Mouse (Mus musculus) right cerebral cortex, adult 18-20 months (tissue): ENCODE data around the gene Gid8.
"Not testable (repeated sequence)": the region's sequence is repeated elsewhere in the genome, so short reads cannot be mapped to it uniquely, and the experiment has no call there.

Source experiments
- DNase-seq: peaks from one replicate; pipeline ENCODE4 v3.0.0; 2022; ENCODE audit warnings: mixed read lengths

The Gid8 gene

GRCm38 (mm10) chr2:180710276-180711155 is 599 bp downstream of the Gid8 start:
- no peak for DNase-seq

- DNase-seq, result no peak
Observed at GRCm38 (mm10) chr2:180711527-180711926, 1.6 kb downstream of the Gid8 start.

- DNase-seq, result no peak
Observed at GRCm38 (mm10) chr2:180712037-180712689, 2.2 kb downstream of the Gid8 start.

GRCm38 (mm10) chr2:180722748-180723147 is 12.8 kb downstream of the Gid8 start:
- not testable (repeated sequence) for DNase-seq

- no peak for DNase-seq
Observed at GRCm38 (mm10) chr2:180723865-180724264, 13.9 kb downstream of the Gid8 start.

GRCm38 (mm10) chr2:180724585-180725413 is 14.9 kb downstream of the Gid8 start, which contains the start of gene Slc17a9:
Gene Slc17a9, plus strand, starts transcription at chr2:180725263.
- no peak for DNase-seq

GRCm38 (mm10) chr2:180725414-180725778 is 15.5 kb downstream of the Gid8 start:
- no peak for DNase-seq

GRCm38 (mm10) chr2:180725856-180726629 is 16.1 kb downstream of the Gid8 start:
- DNase-seq, result no peak

GRCm38 (mm10) chr2:180726658-180727442 is 16.9 kb downstream of the Gid8 start:
- no peak for DNase-seq

- no peak for DNase-seq
Observed at GRCm38 (mm10) chr2:180727613-180728021, 17.7 kb downstream of the Gid8 start.

- no peak for DNase-seq
Observed at GRCm38 (mm10) chr2:180731036-180731435, 21.1 kb downstream of the Gid8 start.

- DNase-seq, result no peak
Observed at GRCm38 (mm10) chr2:180731984-180732383, 22.1 kb downstream of the Gid8 start.

- DNase-seq, result peak; percentile 20
Observed at GRCm38 (mm10) chr2:180735232-180735631, 25.3 kb downstream of the Gid8 start.

GRCm38 (mm10) chr2:180737984-180738383 is 28.1 kb downstream of the Gid8 start:
- DNase-seq, result no peak

- DNase-seq, result no peak
Observed at GRCm38 (mm10) chr2:180740349-180740748, 30.4 kb downstream of the Gid8 start.

GRCm38 (mm10) chr2:180741421-180741820 is 31.5 kb downstream of the Gid8 start:
- no peak for DNase-seq

GRCm38 (mm10) chr2:180742820-180743219 is 32.9 kb downstream of the Gid8 start:
- no peak for DNase-seq

- DNase-seq, result no peak
Observed at GRCm38 (mm10) chr2:180743321-180743720, 33.4 kb downstream of the Gid8 start.

- DNase-seq, result peak; percentile 84
Observed at GRCm38 (mm10) chr2:180745248-180745927, 35.5 kb downstream of the Gid8 start.

GRCm38 (mm10) chr2:180746569-180747192 is 36.8 kb downstream of the Gid8 start:
- DNase-seq, result no peak
